Mouse (Mus musculus) erythroblast, embryonic 14.5 days (primary cell): Measurements from ENCODE around the gene 4931428L18Rik. TPM values are rescaled to one million over a fixed set of nuclear protein-coding genes. Genes with fewer than 3 reads are reported as not detected.
"Not testable (repeated sequence)": the region's sequence is repeated elsewhere in the genome, so short reads cannot be mapped to it uniquely, and the experiment has no call there.

Source experiments
- H3K27me3 ChIP-seq: 2 replicates; pipeline ENCODE4 v1.6.1; 2012; ENCODE audit warnings: inconsistent platforms; ENCODE audit not compliant: control insufficient read depth
- H3K36me3 ChIP-seq: 2 replicates; pipeline ENCODE4 v1.6.1; 2012; ENCODE audit warnings: mild to moderate bottlenecking, inconsistent platforms; ENCODE audit not compliant: control insufficient read depth
- H3K4me1 ChIP-seq: 2 replicates; pipeline ENCODE4 v1.6.1; 2012; ENCODE audit warnings: inconsistent platforms; ENCODE audit not compliant: control insufficient read depth
- H3K4me3 ChIP-seq: replicated peaks from 2 replicates; pipeline ENCODE3; 2012; ENCODE audit warnings: moderate library complexity, mild to moderate bottlenecking, inconsistent platforms
- H3K9me3 ChIP-seq: 2 replicates; pipeline ENCODE4 v1.6.1; 2012; ENCODE audit warnings: low read length, inconsistent platforms, mixed read lengths; ENCODE audit not compliant: control insufficient read depth
- GATA1 ChIP-seq: IDR thresholded peaks from 2 replicates; pipeline ENCODE4 v1.6.1; 2012; ENCODE audit warnings: low read length, inconsistent platforms, mixed read lengths
- TAL1 ChIP-seq: IDR thresholded peaks from 3 replicates; pipeline ENCODE4 v1.6.1; 2012; ENCODE audit warnings: low read length, inconsistent platforms, mixed read lengths
- polyA plus RNA-seq: library from polyadenylated mRNA; stranded (reverse); fragments of >175 nt; gene quantifications from 2 replicates; pipeline ENCODE4 v1.2.3, GENCODE M21; 2012

The 4931428L18Rik gene
- polyA plus RNA-seq, 1 experiment, result not detected

DNA sequence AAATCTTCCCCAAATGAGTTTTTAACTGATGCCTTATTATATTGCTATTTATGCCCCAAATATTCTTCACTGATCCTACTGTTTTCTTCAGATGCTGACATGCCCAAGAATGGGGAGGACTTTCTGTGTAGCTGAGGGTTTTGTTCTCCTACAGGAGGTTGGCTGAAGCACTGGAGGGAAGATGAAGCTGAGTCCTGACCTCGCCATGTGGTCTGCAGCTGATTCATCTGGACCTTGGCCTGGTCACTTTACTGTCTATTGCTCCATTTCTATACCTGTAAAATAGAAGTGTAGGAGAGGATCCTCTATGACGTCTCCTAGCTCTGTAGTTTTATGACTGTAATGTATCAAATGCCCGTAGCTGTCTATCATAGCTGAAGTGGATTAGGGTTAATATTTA, 179.3 kb downstream of the 4931428L18Rik start:
- no peaks in the 10 kb centered on the region for H3K4me1 ChIP-seq
- no peaks in the 10 kb centered on the region for H3K27me3 ChIP-seq
- H3K9me3 ChIP-seq, result peaks cover 7% of the 10 kb centered on the region; the same call in 1 of the 2 replicates
- H3K36me3 ChIP-seq, result no peaks in the 10 kb centered on the region
- TF ChIP-seq TAL1 (no peak), GATA1 (no peak)
- H3K4me3 ChIP-seq, result no peak overlapping the region

DNA sequence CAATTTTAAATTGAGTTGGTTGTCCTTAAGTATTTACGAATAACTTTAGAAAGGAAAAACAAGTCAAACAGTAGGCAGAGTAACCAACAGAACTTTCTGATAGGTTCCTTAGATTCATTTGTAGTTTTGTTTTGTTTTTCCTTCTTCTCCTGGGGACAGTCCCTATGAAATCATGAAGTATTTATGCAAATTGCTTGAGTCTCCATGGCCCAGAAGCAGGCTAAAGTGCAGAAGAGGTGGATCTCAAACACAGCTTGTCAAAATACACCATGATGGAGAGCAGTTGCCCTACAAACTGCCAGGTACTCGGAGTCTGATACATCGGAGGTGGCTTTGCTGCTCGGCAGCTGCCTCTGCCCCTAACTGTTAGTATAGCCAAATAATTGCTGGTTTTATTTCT, 179.7 kb downstream of the 4931428L18Rik start:
- Histone ChIP-seq H3K9me3 (peaks cover 7% of the 10 kb centered on the region; the same call in 1 of the 2 replicates), H3K27me3 (no peaks in the 10 kb centered on the region), H3K4me3 (no peak overlapping the region), H3K36me3 (no peaks in the 10 kb centered on the region), H3K4me1 (no peaks in the 10 kb centered on the region)
- TF ChIP-seq GATA1 (no peak), TAL1 (no peak)

GRCm38 (mm10) chr1:31033851-31034534, 188.5 kb downstream of the 4931428L18Rik start:
- no peaks in the 10 kb centered on the region for H3K27me3 ChIP-seq
- no peaks in the 10 kb centered on the region for H3K36me3 ChIP-seq
- H3K4me3 ChIP-seq, result no peak overlapping the region
- peaks cover 2% of the 10 kb centered on the region; the same call in 1 of the 2 replicates for H3K9me3 ChIP-seq
- H3K4me1 ChIP-seq, result no peaks in the 10 kb centered on the region
- TF ChIP-seq GATA1 (no peak), TAL1 (no peak)

GRCm38 (mm10) chr1:31032351-31032750, 190.1 kb downstream of the 4931428L18Rik start:
- Histone ChIP-seq H3K4me3 (no peak overlapping the region), H3K36me3 (no peaks in the 10 kb centered on the region), H3K9me3 (peaks cover 2% of the 10 kb centered on the region; the same call in 1 of the 2 replicates), H3K4me1 (no peaks in the 10 kb centered on the region), H3K27me3 (no peaks in the 10 kb centered on the region)
- TF ChIP-seq GATA1, result no peak
- TF ChIP-seq TAL1, result no peak

GRCm38 (mm10) chr1:31023173-31023572, 199.3 kb downstream of the 4931428L18Rik start:
- Histone ChIP-seq H3K27me3 (no peaks in the 10 kb centered on the region), H3K9me3 (no peaks in the 10 kb centered on the region; the same call in 1 of the 2 replicates), H3K4me1 (no peaks in the 10 kb centered on the region), H3K36me3 (no peaks in the 10 kb centered on the region), H3K4me3 (no peak overlapping the region)
- TF ChIP-seq TAL1 (no peak), GATA1 (no peak)

- TF ChIP-seq TAL1 (no peak), GATA1 (no peak)
- Histone ChIP-seq H3K4me3 (no peak overlapping the region), H3K36me3 (no peaks in the 10 kb centered on the region), H3K4me1 (no peaks in the 10 kb centered on the region), H3K9me3 (no peaks in the 10 kb centered on the region; the same call in 1 of the 2 replicates), H3K27me3 (no peaks in the 10 kb centered on the region)
These were observed 203.2 kb downstream of the 4931428L18Rik start for GRCm38 (mm10) chr1:31019283-31019682.

GRCm38 (mm10) chr1:31017377-31017776, 205.1 kb downstream of the 4931428L18Rik start:
- no peak for TF ChIP-seq TAL1
- no peak for TF ChIP-seq GATA1
- Histone ChIP-seq H3K4me1 (no peaks in the 10 kb centered on the region), H3K4me3 (no peak overlapping the region), H3K9me3 (no peaks in the 10 kb centered on the region; the same call in 1 of the 2 replicates), H3K36me3 (no peaks in the 10 kb centered on the region), H3K27me3 (no peaks in the 10 kb centered on the region)

- Histone ChIP-seq H3K4me1 (no peaks in the 10 kb centered on the region), H3K36me3 (no peaks in the 10 kb centered on the region), H3K27me3 (no peaks in the 10 kb centered on the region), H3K9me3 (no peaks in the 10 kb centered on the region; the same call in 1 of the 2 replicates), H3K4me3 (no peak overlapping the region)
- TF ChIP-seq TAL1 (no peak), GATA1 (no peak)
These were observed 206.4 kb downstream of the 4931428L18Rik start for GRCm38 (mm10) chr1:31016068-31016467.

- no peaks in the 10 kb centered on the region for H3K36me3 ChIP-seq
- no peaks in the 10 kb centered on the region for H3K27me3 ChIP-seq
- H3K4me1 ChIP-seq, result no peaks in the 10 kb centered on the region
- no peak overlapping the region for H3K4me3 ChIP-seq
- no peaks in the 10 kb centered on the region; the same call in 1 of the 2 replicates for H3K9me3 ChIP-seq
- no peak for TF ChIP-seq GATA1
- no peak for TF ChIP-seq TAL1
These were observed 207.2 kb downstream of the 4931428L18Rik start for GRCm38 (mm10) chr1:31015261-31015660.

DNA sequence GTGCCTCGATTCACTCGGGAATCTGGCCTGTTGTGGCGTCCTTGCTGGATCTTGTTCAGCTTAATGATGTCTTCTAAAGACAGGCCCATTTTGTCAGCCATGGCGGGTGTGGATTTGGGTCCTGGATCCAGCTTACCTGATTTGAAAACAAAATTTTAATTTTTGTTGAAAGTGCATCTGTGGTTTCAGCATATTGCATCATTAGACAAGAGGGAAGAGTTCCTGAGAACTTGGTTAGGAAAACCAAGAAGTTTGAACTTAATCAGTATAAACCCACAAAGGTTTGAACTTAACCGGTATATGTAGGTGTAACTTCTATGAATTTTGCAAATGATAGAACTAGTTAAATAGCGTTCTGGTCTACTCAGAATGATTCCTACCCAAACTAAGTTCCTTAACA, 244.6 kb downstream of the 4931428L18Rik start, which contains the start of gene AC153137.1:
AC153137.1 (minus strand) TSS at position 101 of the 400 bp plus-strand sequence.
- H3K4me3 ChIP-seq, H3K27me3 ChIP-seq, H3K9me3 ChIP-seq, H3K4me1 ChIP-seq, H3K36me3 ChIP-seq: not testable (repeated sequence)

GRCm38 (mm10) chr1:30977239-30977638, 245.2 kb downstream of the 4931428L18Rik start:
- H3K4me3 ChIP-seq, H3K4me1 ChIP-seq, H3K36me3 ChIP-seq, H3K9me3 ChIP-seq, H3K27me3 ChIP-seq: not testable (repeated sequence)
